Mouse (Mus musculus) embryonic fibroblast, embryonic 13.5 days (primary cell): ENCODE measurements at regions not wholly inside any gene's neighbourhood (a gene's known extent, or its start where the extent isn't known, plus 50 kb on each side); places are given as distances from the start of the nearest gene placed in this dataset.

Experiments used
- CTCF ChIP-seq: IDR thresholded peaks from 2 replicates; pipeline ENCODE4 v1.5.1; 2011; ENCODE audit warnings: mild to moderate bottlenecking, control low read depth, low read length, moderate library complexity, borderline replicate concordance; ENCODE audit not compliant: insufficient read depth
- POLR2A ChIP-seq: IDR thresholded peaks from 2 replicates; pipeline ENCODE4 v1.6.1; 2011; ENCODE audit warnings: low read depth, mild to moderate bottlenecking, control low read depth, low read length, moderate library complexity

DNA sequence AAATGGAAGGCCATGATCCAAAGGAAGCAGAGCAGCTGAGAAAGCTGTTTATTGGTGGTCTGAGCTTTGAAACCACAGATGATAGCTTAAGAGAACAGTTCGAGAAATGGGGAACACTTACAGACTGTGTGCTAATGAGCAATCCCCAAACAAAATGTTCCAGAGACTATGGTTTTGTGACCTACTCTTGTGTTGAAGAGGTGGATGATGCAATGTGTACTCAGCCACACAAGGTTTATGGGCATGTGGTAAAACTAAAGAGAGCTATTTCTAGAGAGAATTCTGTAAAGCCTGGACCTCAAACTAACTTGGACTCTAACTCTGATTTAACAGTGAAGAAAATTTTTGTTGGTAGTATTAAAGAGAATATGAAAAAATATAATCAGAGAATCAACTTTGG lies 481.4 kb upstream of the 4930578C19Rik start:
- no peak for TF ChIP-seq CTCF
- no peak for TF ChIP-seq POLR2A
